Comparison of ENCODE assay signal across 9 mouse cellular contexts in genomic region chr3:122483066-122483782, GRCm38 (mm10).
DNase-seq lines count a peak whose midpoint lies in the region; TF ChIP-seq lines count a peak whose summit lies in the region.
"Had no signal": no experiment of that assay in that cellular context is flagged by ENCODE, and none has a peak within 500 bp of the region (broad histone marks: within the 10 kb centered on the region; RNA-seq: fewer than 3 reads in every experiment).

No protein-coding gene starts in this region.

- peak; percentile 54 for DNase-seq in adrenal gland, postnatal 14 days
- no peak for DNase-seq in adrenal gland, adult 8-10 months
- DNase-seq in right cerebral cortex, postnatal 10 days (ENCODE audit: low spot score in 2 of 2): peak; percentile 47 to 72
- no peak for DNase-seq in right cerebral cortex, postnatal 36 days (ENCODE audit: low spot score in 2 of 2)
- no peak for DNase-seq in hindbrain, embryonic 10.5 days (ENCODE audit: low spot score)
- DNase-seq in testis, postnatal 10 days (ENCODE audit: low spot score): no peak
- no peak for DNase-seq in spleen, adult 18-20 months

- peaks cover 83% of the 10 kb centered on the region for H3K79me2 ChIP-seq in myocyte (ENCODE audit: control insufficient read depth, insufficient read depth)

- no peaks in the 10 kb centered on the region for H3K27me3 ChIP-seq in hindbrain, embryonic 10.5 days (ENCODE audit: insufficient read depth, poor library complexity, severe bottlenecking)
- no peaks in the 10 kb centered on the region for H3K27me3 ChIP-seq in myocyte (ENCODE audit: control insufficient read depth, insufficient read depth, insufficient read length)
- H3K27me3 ChIP-seq: liver, embryonic 15.5 days had no signal

- peaks cover 76% of the 10 kb centered on the region for H3K4me1 ChIP-seq in hindbrain, embryonic 10.5 days (replicated peaks)

- H3K36me3 ChIP-seq in hindbrain, embryonic 10.5 days: no peaks in the 10 kb centered on the region
- H3K36me3 ChIP-seq in myocyte (ENCODE audit: control insufficient read depth, insufficient read depth): no peaks in the 10 kb centered on the region
- H3K36me3 ChIP-seq: liver, embryonic 15.5 days had no signal

- no peak for TF ChIP-seq POLR2A in myocyte (IDR thresholded peaks at IDR 0.05; ENCODE audit: insufficient read length, low read depth)

- H3K9me3 ChIP-seq in hindbrain, embryonic 10.5 days: no peaks in the 10 kb centered on the region
- H3K9me3 ChIP-seq: liver, embryonic 15.5 days had no signal

- H3K4me2 ChIP-seq in myocyte (ENCODE audit: low read depth): peak overlapping the region; percentile 87

- peak overlapping the region; percentile 27 for H3K4me3 ChIP-seq in hindbrain, embryonic 10.5 days
- H3K4me3 ChIP-seq in myocyte: peak overlapping the region; percentile 16
- H3K4me3 ChIP-seq: liver, embryonic 15.5 days had no signal

- peak overlapping the region; percentile 79 for H3K27ac ChIP-seq in hindbrain, embryonic 10.5 days

- WGBS in hindbrain, embryonic 10.5 days: 26% methylated on average over 14 of the region's 14 CpGs

- no peak overlapping the region for H3ac ChIP-seq in myocyte (ENCODE audit: control insufficient read depth, insufficient read length)

TF ChIP-seq in myocyte, 11 proteins besides CTCF, POLR2A, EP300 and RAD21:
- TF ChIP-seq E2F4 (IDR thresholded peaks at IDR 0.05; ENCODE audit: insufficient read depth) (no peak), MYOG (IDR thresholded peaks at IDR 0.05; ENCODE audit: control insufficient read depth in 1 of 3, insufficient read depth in 1 of 3, insufficient read length in 2 of 3, low read depth in 2 of 3) (no peak), USF1 (IDR thresholded peaks at IDR 0.05; ENCODE audit: low read depth) (no peak), TCF12 (IDR thresholded peaks at IDR 0.05; ENCODE audit: insufficient read depth, poor library complexity, severe bottlenecking) (no peak), SRF (IDR thresholded peaks at IDR 0.05; ENCODE audit: control insufficient read depth, insufficient read length, low read depth) (no peak), POLR2AphosphoS2 (IDR thresholded peaks at IDR 0.05; ENCODE audit: insufficient read length, low read depth) (no peak), CEBPB (IDR thresholded peaks at IDR 0.05; ENCODE audit: insufficient read depth, poor library complexity, severe bottlenecking) (no peak), MAX (IDR thresholded peaks at IDR 0.05; ENCODE audit: low read depth) (no peak)

Comparison
In these comparisons a context has a peak if more than half of its experiments do, and no peak if none do; other contexts are left out.
1. DNase-seq: peak in adrenal gland, postnatal 14 days (single experiment) and right cerebral cortex, postnatal 10 days (2 of 2); none in adrenal gland, adult 8-10 months (single experiment), right cerebral cortex, postnatal 36 days (0 of 2), hindbrain, embryonic 10.5 days (single experiment), testis, postnatal 10 days (single experiment) and spleen, adult 18-20 months (0 of 2).